In genomic region chr6:99204052-99204779, GRCm38 (mm10) we compare ENCODE assay signal across 7 mouse cellular contexts.
DNase-seq lines count a peak whose midpoint lies in the region; ATAC-seq and TF ChIP-seq lines count a peak whose summit lies in the region.

No protein-coding gene starts in this region.

- no peaks in the 10 kb centered on the region for H3K36me3 ChIP-seq in embryonic facial prominence, embryonic 13.5 days
- H3K36me3 ChIP-seq in hindbrain, embryonic 15.5 days = no peaks in the 10 kb centered on the region
- no peaks in the 10 kb centered on the region for H3K36me3 ChIP-seq in midbrain, embryonic 14.5 days (ENCODE audit: control insufficient read depth, insufficient read depth, low read length)

- H3K4me1 ChIP-seq in bone marrow, adult 2 months (ENCODE audit: control insufficient read depth, insufficient read depth, low read length) = peaks cover 12% of the 10 kb centered on the region
- peaks cover 52% of the 10 kb centered on the region for H3K4me1 ChIP-seq in embryonic facial prominence, embryonic 13.5 days
- H3K4me1 ChIP-seq in hindbrain, embryonic 15.5 days (replicated peaks) = peaks cover 44% of the 10 kb centered on the region
- peaks cover 68% of the 10 kb centered on the region for H3K4me1 ChIP-seq in midbrain, embryonic 14.5 days (ENCODE audit: control insufficient read depth, insufficient read depth, low read length)

- peak overlapping the region; percentile 32; the same call in 1 of the 2 replicates for H3K9ac ChIP-seq in embryonic facial prominence, embryonic 13.5 days
- H3K9ac ChIP-seq in hindbrain, embryonic 15.5 days = no peak overlapping the region
- no peak overlapping the region for H3K9ac ChIP-seq in midbrain, embryonic 14.5 days (replicated peaks; ENCODE audit: low read length)

- peak overlapping the region; percentile 23 for H3K4me3 ChIP-seq in bone marrow, adult 2 months (replicated peaks; ENCODE audit: control insufficient read depth, low read depth, low read length)
- peak overlapping the region; percentile 28 for H3K4me3 ChIP-seq in embryonic facial prominence, embryonic 13.5 days
- no peak overlapping the region for H3K4me3 ChIP-seq in hindbrain, embryonic 15.5 days
- no peak overlapping the region for H3K4me3 ChIP-seq in midbrain, embryonic 14.5 days (replicated peaks; ENCODE audit: low read depth, low read length)

- DNase-seq in midbrain, embryonic 14.5 days = peak; percentile 58
- DNase-seq in layer of hippocampus, postnatal 36 days = no peak
- no peak for DNase-seq in urinary bladder, postnatal 14 days (ENCODE audit: low spot score)

- ATAC-seq in embryonic facial prominence, embryonic 13.5 days (ENCODE audit: insufficient number of reproducible peaks, insufficient read depth, low FRiP score, low TSS enrichment, low read depth) = no peak
- no peak for ATAC-seq in hindbrain, embryonic 15.5 days (ENCODE audit: low FRiP score, low read depth)
- no peak for ATAC-seq in midbrain, embryonic 14.5 days (ENCODE audit: low FRiP score, low TSS enrichment)
- ATAC-seq in megakaryocyte progenitor cell, adult 5-6 weeks (replicated peaks; ENCODE audit: poor library complexity) = no peak

- no peaks in the 10 kb centered on the region for H3K9me3 ChIP-seq in embryonic facial prominence, embryonic 13.5 days
- H3K9me3 ChIP-seq in hindbrain, embryonic 15.5 days = no peaks in the 10 kb centered on the region
- no peaks in the 10 kb centered on the region for H3K9me3 ChIP-seq in midbrain, embryonic 14.5 days (ENCODE audit: control insufficient read depth, low read length)

- 71% methylated on average over 14 of the region's 14 CpGs for WGBS in bone marrow, adult 2 months
- under 1% methylated on average over 14 of the region's 14 CpGs for WGBS in embryonic facial prominence, embryonic 13.5 days
- WGBS in hindbrain, embryonic 15.5 days = 2% methylated on average over 14 of the region's 14 CpGs
- 1% methylated on average over 14 of the region's 14 CpGs for WGBS in midbrain, embryonic 14.5 days

- no peak for TF ChIP-seq CTCF in bone marrow, adult 2 months (IDR thresholded peaks at IDR 0.05; ENCODE audit: control insufficient read depth, insufficient read depth, low read length)

- TF ChIP-seq POLR2A in bone marrow, adult 2 months (IDR thresholded peaks at IDR 0.05; ENCODE audit: borderline replicate concordance, control insufficient read depth, low read depth, low read length) = no peak

- H3K27ac ChIP-seq in bone marrow, adult 2 months (ENCODE audit: control insufficient read depth, insufficient read depth, low read depth, low read length, poor library complexity) = peak overlapping the region; percentile 85
- peak overlapping the region; percentile 22; the same call in 1 of the 2 replicates for H3K27ac ChIP-seq in embryonic facial prominence, embryonic 13.5 days
- H3K27ac ChIP-seq in hindbrain, embryonic 15.5 days (replicated peaks) = no peak overlapping the region
- H3K27ac ChIP-seq in midbrain, embryonic 14.5 days (replicated peaks; ENCODE audit: low read depth, low read length) = no peak overlapping the region

- H3K4me2 ChIP-seq in embryonic facial prominence, embryonic 13.5 days = peak overlapping the region; percentile 56
- H3K4me2 ChIP-seq in hindbrain, embryonic 15.5 days = peak overlapping the region; percentile 31
- peak overlapping the region; percentile 38 for H3K4me2 ChIP-seq in midbrain, embryonic 14.5 days (ENCODE audit: low read length)

- peaks cover 41% of the 10 kb centered on the region for H3K27me3 ChIP-seq in embryonic facial prominence, embryonic 13.5 days
- H3K27me3 ChIP-seq in hindbrain, embryonic 15.5 days = no peaks in the 10 kb centered on the region
- H3K27me3 ChIP-seq in midbrain, embryonic 14.5 days (ENCODE audit: control insufficient read depth, insufficient read depth, low read length) = no peaks in the 10 kb centered on the region

Comparison
In these comparisons a context has a peak if more than half of its experiments do, and no peak if none do; other contexts are left out.
1. H3K27ac ChIP-seq: peak in bone marrow, adult 2 months (single experiment) and embryonic facial prominence, embryonic 13.5 days (single experiment); none in hindbrain, embryonic 15.5 days (single experiment) and midbrain, embryonic 14.5 days (single experiment).
2. H3K4me3 ChIP-seq: peak in bone marrow, adult 2 months (single experiment) and embryonic facial prominence, embryonic 13.5 days (single experiment); none in hindbrain, embryonic 15.5 days (single experiment) and midbrain, embryonic 14.5 days (single experiment).
3. Peak in every context shown above with its lines, with median percentiles within 50 percentile points of each other: H3K4me2 ChIP-seq.